9 mouse cellular contexts compared by ENCODE assay signal in the genomic region with DNA sequence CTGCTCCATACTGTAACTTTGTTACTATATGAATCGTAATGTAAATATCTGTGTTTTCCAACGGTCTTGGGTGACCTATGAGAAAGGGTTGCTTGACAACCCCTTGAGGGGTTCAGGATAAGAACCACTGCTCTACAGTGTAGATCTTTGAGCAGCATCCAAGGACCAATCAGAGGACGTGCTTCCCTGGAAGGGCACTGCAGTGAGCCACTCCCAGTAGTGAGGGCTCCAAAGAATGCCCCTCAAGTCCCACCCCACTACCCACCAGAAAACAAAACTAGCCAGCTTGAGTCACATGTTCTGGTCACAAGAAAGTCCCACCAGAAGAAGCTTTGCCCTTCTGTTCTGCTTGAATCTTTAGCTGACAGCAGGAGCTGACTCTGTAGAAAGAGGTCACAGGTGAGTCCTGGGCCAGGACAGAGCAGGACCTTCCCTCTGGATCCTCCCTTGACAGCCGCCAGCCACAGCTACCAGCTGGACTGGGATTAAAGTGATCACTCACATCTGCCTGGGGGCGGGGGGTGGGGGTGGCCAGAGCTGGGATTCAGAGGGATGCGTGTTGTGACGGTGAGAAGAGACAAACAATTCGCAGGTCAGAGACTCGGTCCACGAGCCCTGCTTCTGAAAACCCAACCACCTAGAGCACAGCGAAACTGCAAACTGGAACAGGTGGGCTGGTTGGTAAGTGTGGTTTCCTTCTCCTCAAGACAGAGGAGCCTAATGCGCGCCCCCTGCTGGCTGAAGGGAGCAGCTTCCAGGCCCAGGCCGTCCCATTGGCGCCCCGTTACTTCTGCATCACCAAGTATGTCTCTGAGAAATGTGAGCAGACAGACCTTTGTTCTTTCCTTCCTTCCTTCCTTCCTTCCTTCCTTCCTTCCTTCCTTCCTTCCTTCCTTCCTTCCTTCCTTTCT. TPM values are rescaled to one million over a fixed set of nuclear protein-coding genes. Genes with fewer than 3 reads are reported as not detected.
DNase-seq lines count a peak whose midpoint lies in the region; ATAC-seq and TF ChIP-seq lines count a peak whose summit lies in the region.
"Had no signal": no experiment of that assay in that cellular context is flagged by ENCODE, and none has a peak within 500 bp of the region (broad histone marks: within the 10 kb centered on the region; RNA-seq: fewer than 3 reads in every experiment).

No protein-coding gene starts in this region.

- H3K9ac ChIP-seq in kidney, postnatal 0 days (ENCODE audit: low read depth, low read length), result 0 out of 2 replicates have a peak overlapping the region, but pooled peaks have one; percentile 27
- peak overlapping the region; percentile 37; the same call in 1 of the 2 replicates for H3K9ac ChIP-seq in liver, embryonic 15.5 days
- no peak overlapping the region for H3K9ac ChIP-seq in neural tube, embryonic 12.5 days
- H3K9ac ChIP-seq in stomach, postnatal 0 days (ENCODE audit: low read length), result no peak overlapping the region
- H3K9ac ChIP-seq: embryonic facial prominence, embryonic 15.5 days had no signal

- H3K9me3 ChIP-seq in heart, embryonic 10.5 days, result no peaks in the 10 kb centered on the region
- no peaks in the 10 kb centered on the region for H3K9me3 ChIP-seq in kidney, postnatal 0 days (replicated peaks; ENCODE audit: low read length)
- H3K9me3 ChIP-seq in liver, embryonic 15.5 days (replicated peaks), result no peaks in the 10 kb centered on the region
- no peaks in the 10 kb centered on the region for H3K9me3 ChIP-seq in neural tube, embryonic 12.5 days
- H3K9me3 ChIP-seq in stomach, postnatal 0 days (ENCODE audit: control insufficient read depth, low read length), result no peaks in the 10 kb centered on the region
- H3K9me3 ChIP-seq: embryonic facial prominence, embryonic 15.5 days had no signal

- 0 out of 2 replicates have a peak overlapping the region, but pooled peaks have one; percentile 42 for H3K27ac ChIP-seq in heart, embryonic 10.5 days
- H3K27ac ChIP-seq in kidney, postnatal 0 days, result no peak overlapping the region
- 0 out of 2 replicates have a peak overlapping the region, but pooled peaks have one; percentile 14 for H3K27ac ChIP-seq in liver, embryonic 15.5 days (replicated peaks)
- no peak overlapping the region for H3K27ac ChIP-seq in neural tube, embryonic 12.5 days
- no peak overlapping the region for H3K27ac ChIP-seq in stomach, postnatal 0 days (replicated peaks)
- H3K27ac ChIP-seq: embryonic facial prominence, embryonic 15.5 days had no signal

- peaks cover 37% of the 10 kb centered on the region for H3K27me3 ChIP-seq in heart, embryonic 10.5 days (ENCODE audit: insufficient read depth, poor library complexity, severe bottlenecking)
- H3K27me3 ChIP-seq in kidney, postnatal 0 days (ENCODE audit: insufficient read depth, low read length), result no peaks in the 10 kb centered on the region
- peaks cover 83% of the 10 kb centered on the region for H3K27me3 ChIP-seq in liver, embryonic 15.5 days
- no peaks in the 10 kb centered on the region for H3K27me3 ChIP-seq in neural tube, embryonic 12.5 days (replicated peaks)
- no peaks in the 10 kb centered on the region for H3K27me3 ChIP-seq in stomach, postnatal 0 days (ENCODE audit: control insufficient read depth, insufficient read depth, low read length)
- H3K27me3 ChIP-seq: embryonic facial prominence, embryonic 15.5 days had no signal

- WGBS in heart, embryonic 10.5 days, result 17% methylated on average over 16 of the region's 16 CpGs
- WGBS in kidney, postnatal 0 days, result 18% methylated on average over 16 of the region's 16 CpGs
- 14% methylated on average over 16 of the region's 16 CpGs for WGBS in liver, embryonic 15.5 days (ENCODE audit: insufficient replicate concordance)
- WGBS in neural tube, embryonic 12.5 days, result 20% methylated on average over 16 of the region's 16 CpGs
- WGBS in stomach, postnatal 0 days, result 11% methylated on average over 16 of the region's 16 CpGs

- 0 out of 2 replicates have a peak, but pooled peaks have one; percentile 33 for ATAC-seq in kidney, postnatal 0 days (replicated peaks; ENCODE audit: low FRiP score, low read depth)
- peak; percentile 53; the same call in 1 of the 2 replicates for ATAC-seq in liver, embryonic 15.5 days (ENCODE audit: insufficient read depth)
- no peak for ATAC-seq in neural tube, embryonic 12.5 days (ENCODE audit: low FRiP score, low read depth)
- ATAC-seq in stomach, postnatal 0 days (ENCODE audit: low FRiP score, low TSS enrichment), result peak; percentile 71

- peak overlapping the region; percentile 37; the same call in 1 of the 2 replicates for H3K4me2 ChIP-seq in kidney, postnatal 0 days (ENCODE audit: low read length)
- H3K4me2 ChIP-seq in liver, embryonic 15.5 days, result peak overlapping the region; percentile 53
- H3K4me2 ChIP-seq in neural tube, embryonic 12.5 days (replicated peaks), result 0 out of 2 replicates have a peak overlapping the region, but pooled peaks have one; percentile 33
- H3K4me2 ChIP-seq in stomach, postnatal 0 days (replicated peaks; ENCODE audit: low read depth), result peak overlapping the region; percentile 23; the same call in 1 of the 2 replicates
- H3K4me2 ChIP-seq: embryonic facial prominence, embryonic 15.5 days had no signal

- peaks cover 7% of the 10 kb centered on the region for H3K4me1 ChIP-seq in heart, embryonic 10.5 days
- no peaks in the 10 kb centered on the region; the same call in 1 of the 2 replicates for H3K4me1 ChIP-seq in kidney, postnatal 0 days (replicated peaks; ENCODE audit: insufficient read depth, low read length)
- peaks cover 26% of the 10 kb centered on the region for H3K4me1 ChIP-seq in liver, embryonic 15.5 days (replicated peaks)
- no peaks in the 10 kb centered on the region for H3K4me1 ChIP-seq in neural tube, embryonic 12.5 days
- no peaks in the 10 kb centered on the region; the same call in 1 of the 2 replicates for H3K4me1 ChIP-seq in stomach, postnatal 0 days (replicated peaks; ENCODE audit: control insufficient read depth, insufficient read depth)
- H3K4me1 ChIP-seq: embryonic facial prominence, embryonic 15.5 days had no signal

- peak; percentile 86 for DNase-seq in A20 (ENCODE audit: low read depth, low spot score)
- DNase-seq in adrenal gland, postnatal 10 days, result peak; percentile 91
- peak; percentile 74 for DNase-seq in embryo, embryonic 9.5 days (ENCODE audit: extremely low spot score)
- peak; percentile 90 for DNase-seq in heart, embryonic 10.5 days (ENCODE audit: low spot score)
- DNase-seq in kidney, postnatal 0 days (ENCODE audit: low spot score), result peak; percentile 85
- peak; percentile 91 for DNase-seq in stomach, postnatal 0 days (ENCODE audit: low spot score)

- H3K4me3 ChIP-seq in heart, embryonic 10.5 days, result 0 out of 2 replicates have a peak overlapping the region, but pooled peaks have one; percentile 15
- H3K4me3 ChIP-seq in kidney, postnatal 0 days (replicated peaks; ENCODE audit: low read depth, low read length), result no peak overlapping the region
- H3K4me3 ChIP-seq in liver, embryonic 15.5 days (replicated peaks), result peak overlapping the region; percentile 27
- no peak overlapping the region for H3K4me3 ChIP-seq in neural tube, embryonic 12.5 days
- no peak overlapping the region for H3K4me3 ChIP-seq in stomach, postnatal 0 days (ENCODE audit: low read depth, low read length)
- H3K4me3 ChIP-seq: embryonic facial prominence, embryonic 15.5 days had no signal

- peak; percentile 88 for TF ChIP-seq CTCF in kidney, postnatal 0 days (IDR thresholded peaks at IDR 0.05; ENCODE audit: low read depth)
- peak; percentile 93 for TF ChIP-seq CTCF in stomach, postnatal 0 days (IDR thresholded peaks at IDR 0.05; ENCODE audit: low read depth)

- no peak for TF ChIP-seq EP300 in stomach, postnatal 0 days (optimal IDR thresholded peaks at IDR 0.05)

- no peaks in the 10 kb centered on the region for H3K36me3 ChIP-seq in heart, embryonic 10.5 days
- H3K36me3 ChIP-seq in kidney, postnatal 0 days (ENCODE audit: insufficient read depth, low read length), result no peaks in the 10 kb centered on the region
- no peaks in the 10 kb centered on the region for H3K36me3 ChIP-seq in liver, embryonic 15.5 days (replicated peaks)
- H3K36me3 ChIP-seq in neural tube, embryonic 12.5 days, result no peaks in the 10 kb centered on the region
- no peaks in the 10 kb centered on the region for H3K36me3 ChIP-seq in stomach, postnatal 0 days (ENCODE audit: control insufficient read depth, insufficient read depth, low read length)
- H3K36me3 ChIP-seq: embryonic facial prominence, embryonic 15.5 days had no signal

RNA-seq across cellular contexts. Expression of gene Kctd17, which starts 6.1 kb away (rescaled TPM):
- 10 to 100 TPM; 85.2 to 94.8 TPM for total RNA-seq in adrenal gland, postnatal 10 days (2021)
- 23.0 and 30.3 TPM in 2 replicates for polyA plus RNA-seq in heart, embryonic 10.5 days (2016; fragmentation: Nextera tagmentation; extraction: Ambion mirVana)
- 44.8 and 47.8 TPM in 2 replicates for polyA plus RNA-seq in kidney, postnatal 0 days (2015; fragmentation: Nextera tagmentation; extraction: Ambion mirVana)
- polyA plus RNA-seq in liver, embryonic 15.5 days (2015; fragmentation: Nextera tagmentation; extraction: Ambion mirVana), result 4.5 and 4.6 TPM in 2 replicates
- polyA plus RNA-seq in neural tube, embryonic 12.5 days (2016; fragmentation: Nextera tagmentation; extraction: Ambion mirVana), result 88.1 and 91.9 TPM in 2 replicates
- polyA plus RNA-seq in stomach, postnatal 0 days (2015; fragmentation: Nextera tagmentation; extraction: Ambion mirVana), result 25.9 and 26.2 TPM in 2 replicates

RNA-seq across cellular contexts. Expression of gene Mpst, which starts 16.1 kb away (rescaled TPM):
- total RNA-seq in adrenal gland, postnatal 10 days (2021), result 10 to 100 TPM; 49.1 to 52.0 TPM
- polyA plus RNA-seq in heart, embryonic 10.5 days (2016; fragmentation: Nextera tagmentation; extraction: Ambion mirVana), result 0.75 and 1.4 TPM in 2 replicates
- 3.0 and 4.6 TPM in 2 replicates for polyA plus RNA-seq in kidney, postnatal 0 days (2015; fragmentation: Nextera tagmentation; extraction: Ambion mirVana)
- polyA plus RNA-seq in liver, embryonic 15.5 days (2015; fragmentation: Nextera tagmentation; extraction: Ambion mirVana), result 5.6 and 5.8 TPM in 2 replicates
- polyA plus RNA-seq in neural tube, embryonic 12.5 days (2016; fragmentation: Nextera tagmentation; extraction: Ambion mirVana), result 2.1 and 2.8 TPM in 2 replicates
- polyA plus RNA-seq in stomach, postnatal 0 days (2015; fragmentation: Nextera tagmentation; extraction: Ambion mirVana), result 5.6 and 5.7 TPM in 2 replicates

RNA-seq across cellular contexts. Expression of gene Tst, which starts 16.6 kb away (rescaled TPM):
- total RNA-seq in adrenal gland, postnatal 10 days (2021), result 100 to 1,000 TPM; 179 to 204 TPM
- polyA plus RNA-seq in heart, embryonic 10.5 days (2016; fragmentation: Nextera tagmentation; extraction: Ambion mirVana), result 9.5 and 25.6 TPM in 2 replicates
- 128 and 131 TPM in 2 replicates for polyA plus RNA-seq in kidney, postnatal 0 days (2015; fragmentation: Nextera tagmentation; extraction: Ambion mirVana)
- 200 and 245 TPM in 2 replicates for polyA plus RNA-seq in liver, embryonic 15.5 days (2015; fragmentation: Nextera tagmentation; extraction: Ambion mirVana)
- 7.6 and 9.2 TPM in 2 replicates for polyA plus RNA-seq in neural tube, embryonic 12.5 days (2016; fragmentation: Nextera tagmentation; extraction: Ambion mirVana)
- 153 and 177 TPM in 2 replicates for polyA plus RNA-seq in stomach, postnatal 0 days (2015; fragmentation: Nextera tagmentation; extraction: Ambion mirVana)

RNA-seq across cellular contexts. Expression of gene Tex33, which starts 26.6 kb away (rescaled TPM):
- not detected for total RNA-seq in adrenal gland, postnatal 10 days (2021)
- polyA plus RNA-seq in heart, embryonic 10.5 days (2016; fragmentation: Nextera tagmentation; extraction: Ambion mirVana), result not detected in 2 replicates
- polyA plus RNA-seq in kidney, postnatal 0 days (2015; fragmentation: Nextera tagmentation; extraction: Ambion mirVana), result not detected in 2 replicates
- polyA plus RNA-seq in liver, embryonic 15.5 days (2015; fragmentation: Nextera tagmentation; extraction: Ambion mirVana), result not detected in 2 replicates
- not detected in 2 replicates for polyA plus RNA-seq in neural tube, embryonic 12.5 days (2016; fragmentation: Nextera tagmentation; extraction: Ambion mirVana)
- polyA plus RNA-seq in stomach, postnatal 0 days (2015; fragmentation: Nextera tagmentation; extraction: Ambion mirVana), result not detected in 2 replicates

RNA-seq across cellular contexts. Expression of gene Tmprss6, which starts 46.1 kb away (rescaled TPM):
- 10 to 100 TPM; 24.7 to 59.5 TPM for total RNA-seq in adrenal gland, postnatal 10 days (2021)
- polyA plus RNA-seq in heart, embryonic 10.5 days (2016; fragmentation: Nextera tagmentation; extraction: Ambion mirVana), result 0.06 and 1.7 TPM in 2 replicates
- polyA plus RNA-seq in kidney, postnatal 0 days (2015; fragmentation: Nextera tagmentation; extraction: Ambion mirVana), result 0.10 and 0.24 TPM in 2 replicates
- polyA plus RNA-seq in liver, embryonic 15.5 days (2015; fragmentation: Nextera tagmentation; extraction: Ambion mirVana), result 22.0 and 29.2 TPM in 2 replicates
- 0.71 TPM in 1 of 2 replicates, not detected in the other for polyA plus RNA-seq in neural tube, embryonic 12.5 days (2016; fragmentation: Nextera tagmentation; extraction: Ambion mirVana)
- 0.48 and 0.50 TPM in 2 replicates for polyA plus RNA-seq in stomach, postnatal 0 days (2015; fragmentation: Nextera tagmentation; extraction: Ambion mirVana)

Comparison
In these comparisons a context has a peak if more than half of its experiments do, and no peak if none do; other contexts are left out.
1. H3K27ac ChIP-seq: peak in heart, embryonic 10.5 days (single experiment) and liver, embryonic 15.5 days (single experiment); none in kidney, postnatal 0 days (single experiment), neural tube, embryonic 12.5 days (single experiment) and stomach, postnatal 0 days (single experiment).
2. H3K4me3 ChIP-seq: peak in heart, embryonic 10.5 days (single experiment) and liver, embryonic 15.5 days (single experiment); none in kidney, postnatal 0 days (single experiment), neural tube, embryonic 12.5 days (single experiment) and stomach, postnatal 0 days (single experiment).
3. H3K9ac ChIP-seq: peak in kidney, postnatal 0 days (single experiment) and liver, embryonic 15.5 days (single experiment); none in neural tube, embryonic 12.5 days (single experiment) and stomach, postnatal 0 days (single experiment).
4. Peak in every context shown above with its lines, with median percentiles within 50 percentile points of each other: DNase-seq and H3K4me2 ChIP-seq.